Mouse (Mus musculus): ENCODE data around the gene Klrb1c.
"Not testable (repeated sequence)": the region's sequence is repeated elsewhere in the genome, so short reads cannot be mapped to it uniquely, and the experiment has no call there.

GRCm38 (mm10) chr6:128800696-128801095 is 11.7 kb upstream of the Klrb1c start:
- TF ChIP-seq POLR2A (IDR thresholded peaks at IDR 0.05; ENCODE audit: insufficient read depth, low read length); CTCF (IDR thresholded peaks at IDR 0.05; ENCODE audit: low read depth, low read length); EP300 (IDR thresholded peaks at IDR 0.05; ENCODE audit: insufficient read depth, low read depth, low read length): not testable (repeated sequence)

All from ES-Bruce4 (cell line).